Mouse (Mus musculus): ENCODE results near the gene Raet1e. TPM values are rescaled to one million over a fixed set of nuclear protein-coding genes. Genes with fewer than 3 reads are reported as not detected.
"Not testable (repeated sequence)": the region's sequence is repeated elsewhere in the genome, so short reads cannot be mapped to it uniquely, and the experiment has no call there.

Gene Raet1e
- polyA plus RNA-seq, 2 experiments: 0.57 to 1.4 TPM

DNA sequence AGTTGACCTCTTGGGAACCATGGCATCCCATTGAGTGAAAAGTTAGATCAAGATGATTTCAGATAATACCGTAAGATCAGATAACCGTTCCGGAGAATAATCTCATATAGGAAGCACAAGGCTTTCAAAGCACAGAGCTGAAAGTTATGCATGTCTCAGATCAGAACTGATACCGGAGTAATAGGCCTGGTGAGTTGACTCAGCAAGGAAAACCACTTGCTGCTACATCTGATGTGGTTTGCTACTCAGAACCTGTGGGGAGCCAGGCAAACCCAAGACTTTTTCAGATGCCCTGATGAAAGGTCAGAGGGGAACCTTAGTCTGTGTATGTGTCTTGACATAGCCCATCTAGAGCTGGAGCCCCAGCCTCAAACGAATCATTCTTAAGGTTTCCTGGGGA is 233.2 kb downstream of the Raet1e start:
- not testable (repeated sequence) for H3K9ac ChIP-seq (replicated peaks); H3K27ac ChIP-seq; H3K4me1 ChIP-seq (replicated peaks; ENCODE audit: control insufficient read depth in 2 of 2, insufficient read depth in 2 of 2, low read length in 1 of 2); H3K36me3 ChIP-seq (replicated peaks; ENCODE audit: control insufficient read depth, insufficient read depth, low read depth); H3K4me3 ChIP-seq (ENCODE audit: insufficient read depth in 1 of 2, low read depth in 2 of 2, low read length in 2 of 2); H3K27me3 ChIP-seq (ENCODE audit: control insufficient read depth, insufficient read depth, low read length); H3K9me3 ChIP-seq (ENCODE audit: control insufficient read depth, low read length); ATAC-seq (ENCODE audit: insufficient read depth); DNase-seq (ENCODE audit: low read depth in 3 of 3, low spot score in 3 of 3); H3K4me2 ChIP-seq (ENCODE audit: low read depth)
- WGBS (ENCODE audit: insufficient replicate concordance): 44% methylated on average over 2 of the region's 5 CpGs

GRCm38 (mm10) chr10:22393028-22393824 is 234.9 kb downstream of the Raet1e start:
- H3K4me2 ChIP-seq (ENCODE audit: low read depth); DNase-seq (ENCODE audit: low read depth in 3 of 3, low spot score in 3 of 3); H3K9me3 ChIP-seq (ENCODE audit: control insufficient read depth, low read length); ATAC-seq (ENCODE audit: insufficient read depth); H3K27ac ChIP-seq; H3K27me3 ChIP-seq (ENCODE audit: control insufficient read depth, insufficient read depth, low read length); H3K36me3 ChIP-seq (replicated peaks; ENCODE audit: control insufficient read depth, insufficient read depth, low read depth); H3K9ac ChIP-seq (replicated peaks); H3K4me1 ChIP-seq (replicated peaks; ENCODE audit: control insufficient read depth in 2 of 2, insufficient read depth in 2 of 2, low read length in 1 of 2); H3K4me3 ChIP-seq (ENCODE audit: insufficient read depth in 1 of 2, low read depth in 2 of 2, low read length in 2 of 2): not testable (repeated sequence)
- WGBS (ENCODE audit: insufficient replicate concordance): no CpG with 5 or more reads among the region's 2 CpGs

DNA sequence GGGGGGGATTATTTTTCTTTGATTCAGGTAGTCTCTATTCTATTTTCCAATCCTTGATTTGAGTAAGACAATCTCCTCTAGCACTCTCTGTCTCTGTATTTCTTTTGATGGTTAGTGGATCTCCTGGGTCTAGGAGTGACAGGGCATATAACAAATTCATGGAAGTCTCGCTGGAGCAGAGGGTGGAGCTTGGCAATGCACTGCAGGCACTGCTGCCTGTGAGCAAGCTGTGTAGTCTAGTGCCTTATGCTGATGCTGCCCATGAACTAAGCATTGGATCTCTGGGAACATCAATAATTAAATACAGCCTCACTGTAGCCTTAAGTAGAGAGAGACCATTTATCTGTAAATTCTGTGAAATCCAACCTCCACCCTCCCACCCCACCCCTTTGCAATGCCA is 238.3 kb downstream of the Raet1e start:
- not testable (repeated sequence) for H3K36me3 ChIP-seq (replicated peaks; ENCODE audit: control insufficient read depth, insufficient read depth, low read depth); H3K4me2 ChIP-seq (ENCODE audit: low read depth); H3K4me3 ChIP-seq (ENCODE audit: insufficient read depth in 1 of 2, low read depth in 2 of 2, low read length in 2 of 2); H3K9me3 ChIP-seq (ENCODE audit: control insufficient read depth, low read length); H3K27ac ChIP-seq; H3K4me1 ChIP-seq (replicated peaks; ENCODE audit: control insufficient read depth in 2 of 2, insufficient read depth in 2 of 2, low read length in 1 of 2); H3K9ac ChIP-seq (replicated peaks); H3K27me3 ChIP-seq (ENCODE audit: control insufficient read depth, insufficient read depth, low read length); ATAC-seq (ENCODE audit: insufficient read depth); DNase-seq (ENCODE audit: low read depth in 3 of 3, low spot score in 3 of 3)
- 9% methylated on average over 1 of the region's 1 CpGs for WGBS (ENCODE audit: insufficient replicate concordance)

- not testable (repeated sequence) for ATAC-seq (ENCODE audit: insufficient read depth)
- TF ChIP-seq CTCF (IDR thresholded peaks at IDR 0.05; ENCODE audit: low read depth): peak; percentile 69
These were observed 244.0 kb downstream of the Raet1e start for GRCm38 (mm10) chr10:22402225-22402917.

GRCm38 (mm10) chr10:22413702-22414494 is 255.5 kb downstream of the Raet1e start:
- H3K36me3 ChIP-seq (replicated peaks; ENCODE audit: control insufficient read depth, insufficient read depth, low read depth); DNase-seq (ENCODE audit: low read depth in 3 of 3, low spot score in 3 of 3); H3K4me3 ChIP-seq (ENCODE audit: insufficient read depth in 1 of 2, low read depth in 2 of 2, low read length in 2 of 2); ATAC-seq (ENCODE audit: insufficient read depth); H3K27ac ChIP-seq; H3K4me2 ChIP-seq (ENCODE audit: low read depth); H3K9ac ChIP-seq (replicated peaks); H3K9me3 ChIP-seq (ENCODE audit: control insufficient read depth, low read length); H3K27me3 ChIP-seq (ENCODE audit: control insufficient read depth, insufficient read depth, low read length); H3K4me1 ChIP-seq (replicated peaks; ENCODE audit: control insufficient read depth in 2 of 2, insufficient read depth in 2 of 2, low read length in 1 of 2): not testable (repeated sequence)
- whole genome bisulfite sequencing (ENCODE audit: insufficient replicate concordance): 5% methylated on average over 2 of the region's 8 CpGs

More at GRCm38 (mm10) chr10:22402225-22402917, 244.0 kb downstream of the Raet1e start:
- peak in 1 of 3 experiments; percentile 4 for DNase-seq (ENCODE audit: low read depth in 3 of 3, low spot score in 3 of 3)
- not testable (repeated sequence) for H3K9ac ChIP-seq (replicated peaks); H3K4me2 ChIP-seq (ENCODE audit: low read depth); H3K27me3 ChIP-seq (ENCODE audit: control insufficient read depth, insufficient read depth, low read length); H3K4me1 ChIP-seq (replicated peaks; ENCODE audit: control insufficient read depth in 2 of 2, insufficient read depth in 2 of 2, low read length in 1 of 2); H3K27ac ChIP-seq; H3K4me3 ChIP-seq (ENCODE audit: insufficient read depth in 1 of 2, low read depth in 2 of 2, low read length in 2 of 2); H3K9me3 ChIP-seq (ENCODE audit: control insufficient read depth, low read length); H3K36me3 ChIP-seq (replicated peaks; ENCODE audit: control insufficient read depth, insufficient read depth, low read depth)
- 0% methylated on average over 8 of the region's 11 CpGs for WGBS (ENCODE audit: insufficient replicate concordance)

Other genes with a start within 250 kb of the Raet1e start
- not detected in 2 replicates for gene 4930444G20Rik, start 90.5 kb upstream of the Raet1e start, polyA plus RNA-seq (2012; rRNA removed)
- not detected in 2 replicates for gene 4930444G20Rik, start 90.5 kb upstream of the Raet1e start, polyA plus RNA-seq (2014; fragmentation: Nextera tagmentation; extraction: Ambion mirVana)
- gene E030030I06Rik, start 9.3 kb upstream of the Raet1e start, polyA plus RNA-seq (2012; rRNA removed): 2.2 and 6.8 TPM in 2 replicates
- 1.6 and 2.7 TPM in 2 replicates for gene E030030I06Rik, start 9.3 kb upstream of the Raet1e start, polyA plus RNA-seq (2014; fragmentation: Nextera tagmentation; extraction: Ambion mirVana)
- 0.10 and 0.16 TPM in 2 replicates for gene H60b, start within 50 bp of the Raet1e start, polyA plus RNA-seq (2012; rRNA removed)
- not detected in 2 replicates for gene H60b, start within 50 bp of the Raet1e start, polyA plus RNA-seq (2014; fragmentation: Nextera tagmentation; extraction: Ambion mirVana)
- 2.4 and 3.2 TPM in 2 replicates for gene Raet1d, start 202.0 kb downstream of the Raet1e start, polyA plus RNA-seq (2012; rRNA removed)
- gene Raet1d, start 202.0 kb downstream of the Raet1e start, polyA plus RNA-seq (2014; fragmentation: Nextera tagmentation; extraction: Ambion mirVana): 6.0 and 7.0 TPM in 2 replicates